Mouse (Mus musculus): ENCODE results near the gene Gstp3.
"Not testable (repeated sequence)": the region's sequence is repeated elsewhere in the genome, so short reads cannot be mapped to it uniquely, and the experiment has no call there.

Gene Gstp3

DNA sequence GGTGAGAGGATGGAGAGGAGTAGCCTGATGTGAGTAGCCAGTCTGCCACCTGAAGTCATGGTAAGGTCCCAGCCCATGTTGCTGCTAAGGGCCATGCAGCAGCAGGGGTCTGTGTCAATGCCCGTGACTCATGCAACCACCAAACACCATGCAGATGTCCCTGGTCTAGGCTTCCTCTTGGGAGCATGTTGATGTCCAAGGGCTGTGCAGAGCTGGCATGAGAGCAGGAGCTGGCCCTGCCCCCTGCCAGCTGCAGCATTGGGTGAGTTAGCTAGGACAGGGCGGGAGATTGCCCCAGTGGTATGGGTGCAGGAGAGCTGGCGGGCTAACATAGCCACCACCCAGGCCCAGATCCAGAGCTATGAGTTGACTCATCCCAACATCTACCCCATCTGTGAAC is 31.1 kb upstream of the Gstp3 start:
- DNase-seq (ENCODE audit: low spot score in 2 of 2) = no peak

DNA sequence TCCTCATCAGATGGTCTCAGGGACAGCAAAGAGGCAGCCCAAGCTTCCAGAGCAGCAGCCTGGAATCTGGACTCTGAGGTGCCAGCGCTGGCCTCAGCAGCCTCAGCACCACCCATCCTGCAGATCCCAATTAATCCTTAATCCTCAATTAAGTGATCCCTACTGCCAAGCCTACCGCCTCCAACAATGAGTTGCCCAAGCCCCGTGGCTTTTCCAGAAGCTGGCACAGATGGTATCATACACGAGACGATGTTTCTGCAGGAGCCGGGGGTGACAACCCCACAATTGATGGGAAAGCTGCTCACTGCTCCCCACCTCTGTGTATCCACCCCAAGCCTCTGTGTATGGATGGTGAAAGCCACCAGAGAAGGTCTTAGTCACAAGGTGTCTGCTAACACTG is 29.8 kb upstream of the Gstp3 start:
- DNase-seq (ENCODE audit: low spot score in 2 of 2) = no peak

DNA sequence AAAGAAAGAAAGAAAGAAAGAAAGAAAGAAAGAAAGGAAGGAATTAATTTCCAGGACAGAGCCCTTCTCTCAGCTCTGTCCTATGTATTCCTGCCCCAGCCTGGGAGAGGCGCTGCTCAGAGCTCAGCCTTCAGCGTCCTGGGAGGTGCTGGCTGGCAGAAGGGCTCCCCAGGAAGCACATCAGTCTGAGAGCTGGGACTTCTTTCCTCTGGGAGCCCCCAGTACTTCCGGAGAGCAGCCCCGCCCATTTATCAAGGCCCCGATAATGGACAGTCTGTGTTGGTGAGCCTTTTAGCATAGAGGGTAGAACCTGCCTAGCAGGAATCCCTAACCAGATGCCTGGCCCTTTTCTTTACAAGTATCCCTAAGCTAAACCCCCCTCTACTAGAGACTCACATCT is 28.8 kb upstream of the Gstp3 start:
- no peak for DNase-seq (ENCODE audit: low spot score in 2 of 2)

DNA sequence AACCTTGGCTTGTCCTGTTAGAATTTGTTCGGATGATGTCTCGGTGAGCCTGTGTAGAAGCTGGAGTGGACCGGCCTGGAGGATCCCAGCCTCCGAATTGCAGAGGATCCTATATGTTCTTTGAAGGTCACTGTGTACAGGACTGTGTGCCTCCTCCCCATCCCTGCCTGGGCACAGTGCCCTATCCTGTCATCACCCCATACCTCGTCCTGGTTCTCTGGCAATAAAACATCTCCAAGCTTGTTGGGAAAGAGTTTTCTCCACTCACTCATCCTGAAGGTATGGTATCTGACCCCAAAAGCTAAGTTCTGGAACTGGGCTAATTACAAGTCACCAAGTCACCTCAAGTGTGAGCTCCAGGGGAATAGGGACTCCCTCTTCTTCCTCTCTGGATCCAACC is 27.7 kb upstream of the Gstp3 start:
- DNase-seq (ENCODE audit: low spot score in 2 of 2) = no peak

DNA sequence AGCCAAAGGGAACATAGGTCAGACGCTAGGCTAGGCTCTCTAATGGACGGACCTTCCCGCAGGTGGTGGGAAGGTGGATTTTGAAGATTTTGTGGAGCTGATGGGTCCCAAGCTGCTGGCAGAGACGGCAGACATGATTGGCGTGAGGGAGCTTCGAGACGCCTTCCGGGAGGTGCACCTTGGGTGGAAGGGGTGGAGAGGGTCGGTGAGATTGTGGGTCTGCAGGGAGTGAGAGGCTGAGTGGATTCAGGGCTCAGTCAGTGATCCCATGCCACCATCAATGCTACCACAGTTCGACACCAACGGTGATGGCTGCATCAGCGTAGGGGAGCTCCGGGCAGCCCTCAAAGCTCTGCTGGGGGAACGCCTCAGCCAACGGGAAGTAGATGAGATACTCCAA is 26.8 kb upstream of the Gstp3 start:
- no peak for DNase-seq (ENCODE audit: low spot score in 2 of 2)

DNA sequence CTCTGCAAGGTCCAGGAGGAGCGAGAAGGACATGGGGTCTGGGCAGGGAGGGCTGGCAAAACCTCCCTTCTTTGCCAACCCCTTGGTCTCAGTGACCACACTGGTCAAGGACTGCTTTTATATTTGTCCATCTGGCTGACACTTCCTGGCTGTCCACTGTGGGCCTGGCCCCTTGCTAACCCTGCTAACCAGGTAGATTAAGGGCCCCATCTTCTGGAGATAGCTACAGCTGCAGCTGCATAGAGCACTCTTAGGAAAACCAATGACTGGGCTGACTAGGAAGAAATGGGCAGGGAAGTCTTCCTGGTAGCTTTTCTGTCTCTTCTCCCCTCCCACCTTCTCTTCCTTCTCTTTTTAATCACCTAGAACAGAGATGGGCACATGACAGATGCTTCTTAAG is 25.6 kb upstream of the Gstp3 start:
- no peak for DNase-seq (ENCODE audit: low spot score in 2 of 2)

DNA sequence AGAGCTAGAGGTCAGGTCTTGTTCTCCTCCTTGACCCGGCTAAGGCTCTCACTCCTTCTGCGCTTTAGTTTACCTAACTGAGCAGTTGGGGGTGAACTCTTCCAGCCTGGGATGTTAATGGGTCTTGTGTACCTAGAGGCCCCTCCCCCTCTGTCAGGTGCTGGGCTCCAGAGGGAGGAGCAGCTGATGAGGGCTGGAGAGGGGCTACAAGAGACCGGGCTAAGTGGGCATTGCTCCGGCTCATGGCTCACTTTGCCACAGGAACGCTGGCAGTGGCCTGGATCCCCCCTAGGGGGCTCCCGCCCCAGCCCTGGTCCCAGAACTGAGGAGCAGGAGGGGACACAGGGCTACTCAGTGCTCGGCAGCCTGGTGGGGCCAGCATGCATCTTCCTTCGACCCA is 24.5 kb upstream of the Gstp3 start:
- DNase-seq (ENCODE audit: low spot score in 2 of 2) = no peak

DNA sequence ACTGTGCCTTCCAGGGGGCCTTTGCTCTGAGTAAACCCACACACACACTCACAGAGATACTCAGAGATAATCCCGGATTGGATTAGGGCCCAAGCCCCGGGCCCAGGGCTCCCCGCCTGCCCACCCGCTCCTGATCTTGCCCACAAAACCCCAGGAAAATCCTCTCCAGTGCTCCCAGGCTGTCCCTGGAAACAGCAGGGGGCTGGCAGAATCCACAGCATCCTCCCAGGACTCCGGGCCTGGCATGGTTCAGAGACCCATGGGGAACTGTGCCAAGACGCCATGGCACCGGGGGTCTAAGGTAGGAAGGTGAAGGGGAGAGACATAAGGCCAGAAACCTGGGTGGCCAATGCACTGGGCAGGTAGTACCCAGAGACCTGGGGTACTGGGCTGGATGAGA is 23.9 kb upstream of the Gstp3 start:
- DNase-seq (ENCODE audit: low spot score in 2 of 2) = no peak

DNA sequence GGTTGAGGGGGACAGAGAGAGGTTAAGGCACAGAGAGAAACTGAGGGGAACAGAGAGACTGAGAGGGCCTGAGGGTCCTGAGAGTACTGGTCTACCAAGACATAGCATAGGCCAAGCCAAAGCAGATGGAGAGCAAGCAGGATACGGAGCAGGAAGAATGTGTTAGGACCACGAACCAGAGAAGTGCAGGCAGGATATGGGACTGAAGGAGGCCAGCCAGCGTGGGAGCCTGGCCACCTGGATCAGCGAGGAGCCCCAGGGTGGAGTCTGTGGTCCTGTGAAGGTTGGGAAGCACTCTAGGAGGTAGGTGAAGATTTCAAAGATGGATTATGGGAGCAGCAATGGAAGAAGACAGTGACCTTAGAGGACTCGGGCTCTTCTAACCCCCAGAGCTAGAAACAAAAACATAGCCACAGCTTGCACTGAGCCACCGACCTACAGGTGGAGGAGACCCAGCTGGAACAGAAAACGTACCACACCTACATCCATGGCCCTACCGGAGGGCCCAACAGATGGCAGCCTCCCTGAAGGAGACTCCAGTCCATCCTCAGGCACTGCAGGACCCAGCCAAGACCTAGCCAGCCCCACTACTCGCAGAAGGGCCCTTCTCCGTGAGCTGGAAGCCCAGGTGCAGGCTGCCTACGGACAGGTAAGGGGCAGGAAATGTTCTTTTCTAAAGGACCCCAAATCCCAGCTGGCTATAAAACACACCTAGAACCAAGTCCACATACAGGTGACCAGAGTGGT is 23.0 kb upstream of the Gstp3 start:
- DNase-seq (ENCODE audit: low spot score in 2 of 2) = no peak

DNA sequence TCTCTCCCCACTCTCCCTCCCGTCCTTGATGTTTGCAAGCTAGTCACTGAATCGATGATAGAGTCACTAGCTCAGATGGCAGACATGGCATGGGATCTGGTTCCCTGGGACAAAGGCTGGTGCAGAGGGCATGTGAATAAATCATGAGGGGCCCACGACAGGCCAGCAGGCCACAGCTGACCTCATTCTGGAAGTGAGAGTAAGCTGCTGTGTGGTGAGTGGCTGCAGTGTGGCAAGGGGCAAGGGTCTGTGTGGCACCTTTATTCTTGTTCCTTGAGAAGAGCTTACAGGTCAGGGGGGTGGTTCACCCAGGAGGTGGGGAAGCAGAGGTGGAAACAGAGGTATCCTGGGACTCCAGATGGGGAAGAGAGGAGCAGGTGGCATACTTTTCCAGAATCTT is 22.0 kb upstream of the Gstp3 start, which contains the start of gene Cabp2:
Gene Cabp2, plus strand, starts transcription at position 185 of the 400 bp plus-strand sequence.
- no peak for DNase-seq (ENCODE audit: low spot score in 2 of 2)

DNA sequence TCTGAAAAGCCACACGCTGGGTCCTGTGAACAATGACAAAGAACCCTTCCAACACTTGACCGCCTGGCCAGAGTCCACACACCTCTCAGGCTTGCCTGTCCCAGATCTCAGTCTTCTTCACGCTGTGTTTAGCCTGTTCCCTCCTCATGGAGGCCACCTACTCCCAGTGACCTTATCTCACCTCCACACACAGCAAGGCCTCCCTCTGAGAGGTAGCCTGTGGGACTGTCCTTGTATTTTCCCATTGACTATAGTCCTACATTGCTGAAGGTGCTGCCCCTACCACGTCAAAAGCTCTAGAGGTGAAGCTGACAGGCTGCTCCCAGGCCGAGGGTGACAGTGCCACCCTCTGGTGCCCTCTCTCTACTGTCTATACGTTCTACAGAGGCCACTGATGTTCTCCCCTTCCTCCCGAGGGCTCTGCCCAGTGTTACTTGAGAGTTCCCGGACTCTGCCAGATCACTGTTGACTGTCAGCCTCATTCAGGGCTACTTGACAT is 21.2 kb upstream of the Gstp3 start:
- DNase-seq (ENCODE audit: low spot score in 2 of 2) = no peak

DNA sequence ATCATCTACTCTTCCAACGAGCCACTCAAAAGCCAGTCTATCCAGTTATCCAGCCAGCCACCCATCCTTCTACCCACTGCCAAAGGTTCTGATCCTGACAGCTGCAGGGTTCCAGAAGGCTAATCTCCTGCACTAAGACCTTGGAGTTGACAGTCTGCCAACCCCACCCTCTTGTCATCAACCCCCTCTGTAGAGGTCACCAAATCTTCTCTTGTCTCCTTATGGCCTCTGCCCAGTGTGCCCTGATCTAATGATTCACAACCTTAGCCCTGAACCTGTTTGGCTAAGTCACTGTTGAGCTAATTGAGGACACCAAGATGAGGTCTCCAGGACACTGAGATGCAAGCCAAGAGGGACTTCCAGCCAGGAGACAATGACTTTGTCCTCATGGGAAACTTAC is 20.2 kb upstream of the Gstp3 start:
- no peak for DNase-seq (ENCODE audit: low spot score in 2 of 2)

DNA sequence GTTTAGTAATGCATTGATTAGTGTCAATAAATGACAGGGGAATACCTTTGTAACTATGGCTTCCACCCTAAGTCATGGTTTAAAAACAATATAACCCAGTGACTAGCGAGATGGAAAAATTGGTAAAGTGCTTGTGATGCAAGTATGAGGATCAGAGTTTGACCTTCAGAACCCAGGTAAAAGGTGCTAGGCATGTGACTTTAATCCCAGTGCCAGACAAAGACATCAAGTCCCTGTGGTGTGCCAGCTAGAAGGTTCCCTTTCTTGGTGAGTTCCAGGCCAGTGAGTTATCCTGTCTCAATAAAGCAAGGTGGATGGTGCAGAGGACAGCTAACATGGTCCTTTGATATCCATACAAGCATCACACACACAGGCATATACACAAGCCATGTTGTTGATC is 16.2 kb upstream of the Gstp3 start:
- DNase-seq (ENCODE audit: low spot score in 2 of 2) = no peak

DNA sequence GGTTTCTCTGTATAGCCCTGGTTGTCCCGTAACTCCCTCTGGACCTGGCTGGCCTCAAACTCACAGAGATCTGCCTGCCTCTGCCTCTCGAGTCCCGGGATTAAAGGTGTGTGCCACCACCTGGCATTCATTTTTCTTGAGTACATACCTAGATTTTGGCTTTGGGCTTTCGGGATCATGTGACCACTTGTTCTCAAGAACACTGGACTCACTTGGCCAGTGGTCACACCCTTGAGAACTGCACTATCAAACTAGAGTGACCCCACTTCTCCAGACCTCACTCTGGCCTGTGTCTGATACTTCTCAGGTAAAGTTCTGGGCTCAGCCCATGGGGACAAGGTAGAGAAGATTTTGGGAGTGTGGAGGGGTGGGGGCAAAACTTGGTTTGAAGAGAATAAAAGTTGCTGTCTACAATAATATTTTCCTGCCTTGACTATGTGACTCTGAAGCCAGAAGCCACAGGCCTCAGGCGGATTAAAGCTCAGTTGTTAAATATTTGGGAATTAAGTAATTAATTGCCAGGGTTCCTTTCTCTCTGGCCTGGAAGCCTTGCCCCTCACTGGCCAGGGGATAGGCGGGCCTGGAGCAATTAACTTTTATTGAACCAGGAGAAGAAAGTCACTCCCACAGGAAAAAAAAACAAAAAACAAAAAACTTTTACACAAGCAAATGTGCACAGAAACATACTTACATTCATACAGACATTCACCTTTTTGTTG is 13.5 kb upstream of the Gstp3 start:
- no peak for DNase-seq (ENCODE audit: low spot score in 2 of 2)

DNA sequence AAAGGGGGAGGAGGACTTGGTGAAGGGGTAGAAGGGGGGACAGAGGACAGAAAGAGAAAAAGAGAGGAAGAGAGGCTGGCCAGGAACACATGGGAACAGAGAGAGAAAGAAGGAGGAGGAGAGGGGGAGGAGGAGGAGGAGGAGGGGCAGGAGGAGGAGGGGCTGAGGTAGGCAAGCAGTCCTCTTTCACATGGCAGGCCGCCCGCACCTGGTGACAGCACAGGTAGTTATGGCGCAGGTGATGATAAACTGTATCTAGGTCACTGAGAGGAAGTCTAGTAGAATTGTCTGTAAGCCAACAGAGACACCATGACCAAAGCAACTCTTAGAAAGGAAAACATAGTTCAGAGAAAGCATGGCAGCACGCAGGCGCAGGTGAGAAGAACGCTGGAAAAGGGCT is 12.0 kb upstream of the Gstp3 start:
- no peak for DNase-seq (ENCODE audit: low spot score in 2 of 2)

DNA sequence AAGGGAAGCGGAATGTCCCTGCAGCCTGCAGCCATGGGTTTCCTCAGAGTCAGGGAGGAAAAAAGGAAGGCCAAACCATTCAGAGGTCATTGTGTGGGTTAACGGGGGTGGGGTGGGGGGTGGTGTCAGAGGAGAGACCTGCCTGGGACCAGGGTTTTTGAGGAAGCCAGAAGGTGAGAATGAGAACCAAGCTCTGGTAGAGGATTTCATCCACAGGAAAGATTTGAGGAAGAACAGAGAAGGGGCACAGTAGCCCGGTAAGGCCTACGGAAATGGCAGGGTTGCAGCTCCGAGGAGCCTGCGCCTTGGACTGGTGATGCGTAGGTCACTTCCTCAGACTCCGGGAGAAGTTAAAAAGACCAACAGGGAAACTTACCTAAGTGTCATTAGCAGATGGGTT is 11.4 kb upstream of the Gstp3 start:
- DNase-seq (ENCODE audit: low spot score in 2 of 2) = no peak

DNA sequence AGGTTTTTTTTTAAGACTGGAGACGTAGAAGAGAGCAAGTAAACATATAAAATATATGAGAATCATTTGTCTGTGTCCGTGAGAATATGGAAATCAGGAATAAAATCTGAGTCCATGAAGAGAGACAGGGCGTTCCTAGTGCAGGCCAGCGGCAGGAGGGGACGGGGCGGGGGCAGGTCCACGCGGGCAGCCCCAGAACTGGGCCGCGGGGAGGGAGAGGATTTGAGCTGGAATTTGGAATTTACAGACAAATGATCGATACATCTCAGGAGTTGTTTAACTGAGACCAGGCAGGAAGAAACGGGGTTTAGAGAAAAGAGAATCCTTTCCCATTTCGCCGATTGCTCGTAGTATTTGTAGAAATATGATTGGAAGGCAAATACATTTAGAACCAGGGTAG is 10.9 kb upstream of the Gstp3 start:
- DNase-seq (ENCODE audit: low spot score in 2 of 2) = no peak

DNA sequence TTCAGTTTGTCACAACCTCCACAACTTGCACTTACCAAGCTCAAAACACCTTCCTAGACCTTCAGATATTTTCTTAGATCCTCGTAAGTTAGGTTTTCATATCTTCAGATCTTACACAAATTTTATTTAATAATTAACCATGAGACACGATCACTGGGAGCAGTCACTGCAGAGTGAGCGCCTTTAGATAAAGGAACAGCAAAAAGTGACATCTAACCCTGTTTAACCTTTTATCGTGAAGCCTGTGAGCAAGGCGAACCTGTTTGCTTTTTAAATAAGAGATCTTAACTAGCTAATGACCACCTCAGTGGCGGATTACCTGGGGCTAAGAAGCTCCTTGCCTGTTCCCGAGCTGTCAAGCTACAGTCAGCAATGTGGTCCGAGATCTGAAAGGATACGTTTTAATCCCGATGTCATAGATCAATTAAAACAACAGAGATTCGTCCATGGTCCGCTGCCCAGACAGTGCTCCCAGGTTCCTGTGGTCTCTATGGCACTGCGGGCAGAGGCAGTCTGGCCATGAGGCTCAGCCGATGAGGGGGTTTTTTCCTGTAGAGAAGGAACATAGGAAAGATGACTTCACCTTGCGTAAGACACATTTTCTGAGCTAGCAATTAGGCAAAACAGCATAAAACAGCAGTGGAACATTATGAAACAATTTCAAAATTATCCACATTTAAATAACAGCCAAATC is 9.5 kb upstream of the Gstp3 start:
- DNase-seq (ENCODE audit: low spot score in 2 of 2) = no peak

DNA sequence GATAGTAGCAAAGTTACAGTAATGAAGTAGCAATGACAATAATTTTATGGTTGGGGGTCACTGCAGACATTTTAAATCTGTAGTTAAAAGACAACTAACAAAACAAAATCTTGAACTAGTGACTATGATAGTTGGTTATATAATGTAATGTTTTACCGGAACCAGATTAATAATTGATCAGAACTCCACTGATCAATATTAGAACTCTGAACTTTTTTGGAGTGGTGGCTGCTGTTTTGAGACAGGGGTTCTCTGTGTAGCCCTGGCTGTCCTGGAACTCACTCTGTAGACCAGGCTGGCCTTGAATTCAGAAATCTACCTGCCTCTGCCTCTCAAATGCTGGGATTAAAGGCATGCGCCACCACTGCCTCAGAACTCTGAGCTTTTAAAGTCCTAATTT is 8.9 kb upstream of the Gstp3 start:
- not testable (repeated sequence) for DNase-seq (ENCODE audit: low spot score in 2 of 2)

DNA sequence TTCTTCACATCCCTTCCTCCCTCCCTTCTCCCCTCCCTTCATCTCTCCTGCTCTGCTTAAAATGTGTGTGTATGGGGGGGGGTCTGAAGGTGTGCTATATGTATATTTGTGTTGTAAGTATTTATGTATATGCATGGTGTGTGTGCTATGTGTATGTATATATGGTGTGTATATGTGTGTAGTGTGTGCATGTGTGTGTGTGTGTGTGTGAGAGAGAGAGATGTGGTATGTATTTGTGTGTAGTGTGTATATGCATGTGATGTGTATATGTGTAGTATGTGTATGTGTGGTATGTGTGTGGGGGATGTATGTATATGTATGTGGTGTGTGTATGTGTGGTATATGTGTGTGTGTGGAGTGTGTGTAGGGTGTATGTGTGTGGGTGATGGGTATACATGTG is 7.5 kb upstream of the Gstp3 start:
- no peak for DNase-seq (ENCODE audit: low spot score in 2 of 2)

DNA sequence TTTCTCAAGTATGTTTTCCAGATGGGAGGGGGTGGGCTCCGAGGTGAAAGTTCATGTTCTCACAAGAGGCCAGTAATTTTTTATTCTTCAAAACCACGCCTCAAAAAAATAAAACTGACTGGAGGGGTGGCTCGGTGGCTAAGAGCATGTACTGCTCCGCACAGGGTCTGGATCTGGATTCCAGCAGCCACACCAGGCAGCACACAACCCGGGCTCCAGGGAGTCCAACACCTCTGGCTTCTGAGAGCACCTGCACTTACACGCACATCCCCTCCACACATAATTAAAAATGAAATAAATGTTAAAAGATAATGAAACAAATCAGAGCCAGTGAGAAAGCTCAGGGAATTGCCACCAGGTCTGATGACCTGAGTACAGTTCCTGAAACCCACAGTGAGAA is 6.9 kb upstream of the Gstp3 start:
- DNase-seq (ENCODE audit: low spot score in 2 of 2) = no peak

DNA sequence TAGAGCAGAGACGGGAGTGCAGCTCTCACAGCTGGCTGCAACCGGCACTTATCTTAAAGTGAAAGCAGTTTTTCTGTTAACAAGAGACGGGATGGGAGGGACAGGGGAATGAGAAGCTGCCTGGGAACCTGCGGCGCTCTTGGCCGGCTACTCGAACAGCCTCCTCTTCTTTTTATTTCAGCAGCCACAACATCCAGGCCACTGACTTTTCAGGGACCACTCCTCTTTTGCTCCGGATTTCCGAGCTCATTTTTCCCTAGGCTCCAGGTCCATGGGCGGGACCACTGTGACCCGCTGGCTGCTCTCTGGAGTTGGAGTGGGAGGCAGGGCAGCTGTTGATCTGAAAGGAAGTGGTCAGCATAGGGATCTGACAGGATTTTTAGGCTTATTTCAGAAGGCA is 5.1 kb upstream of the Gstp3 start:
- not testable (repeated sequence) for DNase-seq (ENCODE audit: low spot score in 2 of 2)

DNA sequence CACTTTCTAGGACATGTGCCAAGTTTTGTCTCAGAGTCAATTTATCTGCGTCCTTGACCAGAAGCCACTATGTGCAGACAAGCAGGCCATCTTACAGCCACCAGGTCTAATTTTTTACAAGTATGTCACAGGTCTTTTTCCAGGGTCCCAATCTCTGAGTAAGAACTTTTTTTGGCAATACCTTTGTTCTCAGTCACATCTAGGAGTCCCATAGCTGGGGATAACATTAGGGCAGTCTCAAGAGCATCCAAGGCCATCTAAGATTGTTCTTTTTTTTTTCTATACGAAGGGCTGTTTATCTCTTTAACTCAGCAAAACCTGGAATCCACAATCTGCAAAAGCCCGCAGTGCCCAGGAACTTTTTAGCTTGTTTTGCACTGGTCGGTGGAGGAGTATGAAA is 4.0 kb upstream of the Gstp3 start:
- not testable (repeated sequence) for DNase-seq (ENCODE audit: low spot score in 2 of 2)
